In the genomic region with DNA sequence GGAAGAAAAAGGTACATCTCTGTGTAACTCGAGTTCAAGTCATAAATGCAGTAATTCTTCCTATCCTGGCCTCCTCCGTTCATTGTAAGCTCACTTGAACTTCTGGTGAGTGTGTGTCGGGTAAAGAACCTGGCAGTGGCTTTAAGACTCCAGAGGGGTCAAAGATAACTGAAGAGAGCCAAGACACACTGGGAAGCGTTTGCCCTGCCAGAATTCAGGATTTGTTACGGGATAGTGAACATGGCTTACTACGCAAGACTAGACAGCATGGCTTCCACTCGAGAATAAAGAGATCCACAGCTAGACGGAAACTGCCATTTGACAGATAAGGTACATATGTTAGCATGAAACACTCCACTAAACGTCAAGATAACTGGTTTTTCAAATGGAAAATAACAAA, we compare ENCODE assay signal across 13 mouse cellular contexts. TPM values are rescaled to one million over a fixed set of nuclear protein-coding genes. Genes with fewer than 3 reads are reported as not detected.
DNase-seq lines count a peak whose midpoint lies in the region.
"Had no signal": no experiment of that assay in that cellular context is flagged by ENCODE, and none has a peak within 500 bp of the region (broad histone marks: within the 10 kb centered on the region; RNA-seq: fewer than 3 reads in every experiment).

No protein-coding gene starts in this region.

- DNase-seq in cerebellum, adult 9-10 months: peak; percentile 21
- DNase-seq in cerebellum, adult 8-10 months: no peak
- DNase-seq in heart, adult 11 months: peak; percentile 79
- DNase-seq in heart, postnatal 4 days: no peak
- peak; percentile 55 for DNase-seq in left cerebral cortex, postnatal 4 days
- DNase-seq in left cerebral cortex, adult 9 months (ENCODE audit: low spot score in 2 of 2): no peak
- no peak for DNase-seq in thymus, postnatal 25 days
- DNase-seq: adrenal gland, postnatal 10 days; B cell, adult 2 months; gastrocnemius, postnatal 10 days; heart, adult 2 months; heart, postnatal 14 days; kidney, adult 18-20 months had no signal

- intact Hi-C loops in left cerebral cortex, postnatal 4 days (cut with DNase I): no loop called here

RNA-seq across cellular contexts. Expression of a gene that starts 37.8 kb away (rescaled TPM):
- 100 to 1,000 TPM; 148 to 156 TPM for total RNA-seq in heart, postnatal 4 days (2021)
- 100 to 1,000 TPM; 101 to 110 TPM for total RNA-seq in left cerebral cortex, postnatal 4 days (2021)

Comparison
In these comparisons a context has a peak if more than half of its experiments do, and no peak if none do; other contexts are left out.
1. DNase-seq: peak in cerebellum, adult 9-10 months (single experiment), heart, adult 11 months (single experiment) and left cerebral cortex, postnatal 4 days (single experiment); none in cerebellum, adult 8-10 months (single experiment), heart, postnatal 4 days (single experiment), left cerebral cortex, adult 9 months (0 of 2) and thymus, postnatal 25 days (single experiment).